Mouse (Mus musculus): Measurements from ENCODE around the gene Zc3hav1.

GRCm38 (mm10) chr6:38326596-38326995 is 27.8 kb downstream of the Zc3hav1 start:
- TF ChIP-seq GATA1 (IDR thresholded peaks at IDR 0.05; ENCODE audit: borderline replicate concordance, low read length) (no peak), FLI1 (IDR thresholded peaks at IDR 0.05; ENCODE audit: low read length) (no peak)
